Mouse (Mus musculus): Measurements from ENCODE around the gene Zscan20.
A peak's percentile ranks its signal among the peaks of the same experiment; 100 is the strongest.
"Not testable (repeated sequence)": the region's sequence is repeated elsewhere in the genome, so short reads cannot be mapped to it uniquely, and the experiment has no call there.

Zscan20 gene

DNA sequence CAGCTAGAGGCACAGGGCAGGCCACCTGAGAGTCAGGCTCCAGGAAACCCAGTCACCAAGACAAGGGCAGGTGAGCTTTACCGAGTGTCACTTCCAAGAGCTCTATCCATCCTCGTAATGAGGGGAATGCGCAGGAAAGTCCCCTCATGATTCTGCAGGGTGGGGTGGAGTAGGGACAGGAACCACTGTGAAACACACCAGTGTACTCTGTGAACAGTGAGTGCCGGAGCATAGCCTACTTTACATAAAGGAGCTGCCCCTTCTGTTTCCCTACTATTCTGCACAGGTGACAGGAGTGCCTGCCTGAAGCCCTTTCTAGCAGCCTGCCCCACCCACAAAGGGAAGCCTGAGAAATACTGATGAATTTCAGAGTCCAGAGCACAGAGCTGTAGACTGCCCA lies 16.6 kb downstream of the Zscan20 start:
- Histone ChIP-seq H3K27me3 (ENCODE audit: control insufficient read depth, insufficient read depth, low read length, poor library complexity, severe bottlenecking) (no peaks in the 10 kb centered on the region), H3K36me3 (ENCODE audit: control insufficient read depth, insufficient read depth, low read length, poor library complexity, severe bottlenecking) (peaks cover 3% of the 10 kb centered on the region)
- peak; percentile 55 for DNase-seq (ENCODE audit: low read depth, low spot score)

DNA sequence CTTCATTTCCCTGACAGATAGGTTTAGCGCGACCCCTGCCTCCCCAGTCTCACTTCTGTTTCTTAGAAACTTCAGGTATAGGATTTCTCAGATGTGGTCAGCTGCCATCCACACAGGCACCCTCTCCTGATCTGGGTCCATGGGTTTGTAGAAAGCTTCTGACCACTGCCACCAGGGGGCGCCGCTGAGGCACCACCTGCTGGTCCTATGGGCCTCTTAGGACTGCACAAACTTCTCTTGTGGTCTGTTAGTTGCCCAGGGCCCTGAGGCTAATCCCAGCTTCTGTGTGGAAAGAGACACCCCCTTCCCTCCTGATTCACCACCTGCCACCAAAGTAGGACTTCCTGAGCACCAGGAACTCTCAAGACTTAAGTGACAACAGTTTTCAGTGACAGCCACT lies 30.7 kb downstream of the Zscan20 start:
- peak; percentile 80 for DNase-seq (ENCODE audit: low read depth, low spot score)
- Histone ChIP-seq H3K27me3 (ENCODE audit: control insufficient read depth, insufficient read depth, low read length, poor library complexity, severe bottlenecking) (no peaks in the 10 kb centered on the region), H3K36me3 (ENCODE audit: control insufficient read depth, insufficient read depth, low read length, poor library complexity, severe bottlenecking) (peaks cover 4% of the 10 kb centered on the region)

DNA sequence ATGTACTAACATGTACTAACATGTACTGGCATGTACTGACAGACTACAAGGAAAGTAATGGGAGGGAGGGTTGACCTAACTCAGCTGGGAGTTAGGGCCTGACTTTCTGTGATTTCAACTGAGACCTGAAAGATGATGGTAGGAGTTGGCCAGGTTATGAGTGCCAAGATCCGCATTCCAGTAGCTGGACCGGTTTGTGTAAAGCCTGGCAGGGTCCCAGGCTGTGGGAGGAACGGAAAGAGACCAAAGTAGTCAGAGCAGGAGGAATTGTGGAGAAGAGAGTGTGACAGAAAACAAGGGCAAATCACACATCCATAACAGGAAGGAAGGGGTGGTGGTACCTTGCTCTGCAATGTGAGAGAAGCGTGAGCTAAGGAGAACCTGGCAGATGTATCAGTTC lies 34.1 kb downstream of the Zscan20 start:
- H3K36me3 ChIP-seq (ENCODE audit: control insufficient read depth, insufficient read depth, low read length, poor library complexity, severe bottlenecking): no peaks in the 10 kb centered on the region; the same call in 1 of the 2 replicates
- DNase-seq (ENCODE audit: low read depth, low spot score): no peak
- no peaks in the 10 kb centered on the region for H3K27me3 ChIP-seq (ENCODE audit: control insufficient read depth, insufficient read depth, low read length, poor library complexity, severe bottlenecking)

- DNase-seq (ENCODE audit: low read depth, low spot score): peak; percentile 7
- Histone ChIP-seq H3K27me3 (ENCODE audit: control insufficient read depth, insufficient read depth, low read length, poor library complexity, severe bottlenecking) (no peaks in the 10 kb centered on the region), H3K36me3 (ENCODE audit: control insufficient read depth, insufficient read depth, low read length, poor library complexity, severe bottlenecking) (no peaks in the 10 kb centered on the region)
Measured at GRCm38 (mm10) chr4:128560327-128560726, 49.6 kb downstream of the Zscan20 start.

GRCm38 (mm10) chr4:128554198-128554597 lies 55.7 kb downstream of the Zscan20 start:
- Histone ChIP-seq H3K36me3 (ENCODE audit: control insufficient read depth, insufficient read depth, low read length, poor library complexity, severe bottlenecking) (no peaks in the 10 kb centered on the region), H3K27me3 (ENCODE audit: control insufficient read depth, insufficient read depth, low read length, poor library complexity, severe bottlenecking) (no peaks in the 10 kb centered on the region)
- DNase-seq (ENCODE audit: low read depth, low spot score): no peak

DNA sequence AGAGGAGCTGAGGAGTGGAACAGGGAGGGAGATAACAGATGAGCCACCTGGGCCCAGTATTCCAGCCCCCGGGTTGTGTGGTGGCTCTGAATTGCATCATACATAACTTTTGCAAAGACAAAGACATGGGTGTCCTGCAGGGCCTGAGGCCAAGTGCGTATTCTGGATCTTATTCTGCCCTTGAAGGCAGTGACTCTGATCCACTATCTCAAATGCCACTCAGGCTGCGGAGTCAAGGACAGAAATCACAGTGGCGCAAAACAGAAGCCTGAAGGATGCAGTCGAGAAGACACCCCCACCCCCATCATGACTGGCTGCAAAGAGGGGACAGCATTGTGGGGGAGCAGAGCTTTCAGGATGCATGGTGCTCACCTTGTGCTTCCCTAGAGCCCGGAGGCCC lies 59.1 kb downstream of the Zscan20 start:
- H3K27me3 ChIP-seq (ENCODE audit: control insufficient read depth, insufficient read depth, low read length, poor library complexity, severe bottlenecking): no peaks in the 10 kb centered on the region
- no peaks in the 10 kb centered on the region for H3K36me3 ChIP-seq (ENCODE audit: control insufficient read depth, insufficient read depth, low read length, poor library complexity, severe bottlenecking)
- no peak for DNase-seq (ENCODE audit: low read depth, low spot score)

- not testable (repeated sequence) for DNase-seq (ENCODE audit: low read depth, low spot score); H3K36me3 ChIP-seq (ENCODE audit: control insufficient read depth, insufficient read depth, low read length, poor library complexity, severe bottlenecking); H3K27me3 ChIP-seq (ENCODE audit: control insufficient read depth, insufficient read depth, low read length, poor library complexity, severe bottlenecking)
Measured at GRCm38 (mm10) chr4:128543956-128544486, 65.9 kb downstream of the Zscan20 start.

DNA sequence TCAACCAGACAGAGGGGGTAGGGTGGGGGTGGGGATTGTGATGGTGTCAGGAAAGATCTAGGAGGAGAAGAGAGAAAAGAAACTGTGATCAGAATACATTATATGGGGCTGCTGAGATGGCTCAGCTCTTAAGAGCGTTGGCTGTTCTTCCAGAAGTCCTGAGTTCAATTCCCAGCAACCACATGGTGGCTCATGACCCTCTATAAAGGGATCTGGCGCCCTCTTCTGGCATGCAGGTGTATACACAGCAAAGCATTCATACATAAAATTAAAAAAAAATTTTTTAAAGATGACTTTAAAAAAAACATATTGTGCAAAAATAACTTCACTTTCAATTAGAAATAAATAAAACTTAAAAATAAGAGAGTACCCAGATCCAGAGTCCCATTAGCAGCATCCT lies 66.5 kb downstream of the Zscan20 start:
- DNase-seq (ENCODE audit: low read depth, low spot score): no peak
- H3K27me3 ChIP-seq (ENCODE audit: control insufficient read depth, insufficient read depth, low read length, poor library complexity, severe bottlenecking): no peaks in the 10 kb centered on the region
- no peaks in the 10 kb centered on the region for H3K36me3 ChIP-seq (ENCODE audit: control insufficient read depth, insufficient read depth, low read length, poor library complexity, severe bottlenecking)
